Mouse (Mus musculus) brown adipose tissue, adult 24 weeks (tissue): ENCODE data around the gene Cbr4. TPM values are rescaled to one million over a fixed set of nuclear protein-coding genes. Genes with fewer than 3 reads are reported as not detected.

Experiments used
- H3K27ac ChIP-seq: fragments of 200-500 bp; replicated peaks from 2 replicates; pipeline ENCODE4 v1.5.1; 2012; ENCODE audit warnings: low read depth, mild to moderate bottlenecking, low read length
- H3K4me1 ChIP-seq: fragments of 200-500 bp; 2 replicates; pipeline ENCODE4 v1.6.1; 2012; ENCODE audit warnings: low read length, mixed read lengths; ENCODE audit not compliant: control insufficient read depth, insufficient read depth, insufficient read length
- H3K4me3 ChIP-seq: fragments of 200-500 bp; 2 replicates; pipeline ENCODE4 v1.5.1; 2012; ENCODE audit warnings: low read depth, mild to moderate bottlenecking, low read length, moderate library complexity; ENCODE audit not compliant: insufficient read depth
- polyA plus RNA-seq: library from polyadenylated mRNA; stranded (reverse); fragments of >200 nt; gene quantifications from 2 replicates; pipeline ENCODE4 v1.2.4, GENCODE M21; 2012; ENCODE audit not compliant: missing spikeins, insufficient read depth, insufficient read length

Gene Cbr4
- polyA plus RNA-seq, 1 experiment: 155 TPM

- H3K4me1 ChIP-seq: peaks cover 5% of the 10 kb centered on the region
- H3K27ac ChIP-seq: no peak overlapping the region
- no peak overlapping the region for H3K4me3 ChIP-seq
Observed at GRCm38 (mm10) chr8:61552755-61553402, 65.3 kb downstream of the Cbr4 start.

- peaks cover 17% of the 10 kb centered on the region for H3K4me1 ChIP-seq
- no peak overlapping the region for H3K4me3 ChIP-seq
- no peak overlapping the region for H3K27ac ChIP-seq
Observed at GRCm38 (mm10) chr8:61555343-61555742, 67.8 kb downstream of the Cbr4 start.

GRCm38 (mm10) chr8:61556219-61556618 lies 68.7 kb downstream of the Cbr4 start:
- Histone ChIP-seq H3K4me3 (no peak overlapping the region), H3K27ac (no peak overlapping the region), H3K4me1 (peaks cover 18% of the 10 kb centered on the region)
